Mouse (Mus musculus) heart, postnatal 4 days (tissue): ENCODE data around the gene Sprr4. TPM values are rescaled to one million over a fixed set of nuclear protein-coding genes. Genes with fewer than 3 reads are reported as not detected.
A peak's percentile ranks its signal among the peaks of the same experiment; 100 is the strongest.
"Not testable (repeated sequence)": the region's sequence is repeated elsewhere in the genome, so short reads cannot be mapped to it uniquely, and the experiment has no call there.

ENCODE experiments used
- DNase-seq: peaks from one replicate; pipeline ENCODE4 v3.0.0; 2021
- total RNA-seq, 2 experiments: library from RNA; stranded (reverse); gene quantifications; 2 replicates each; pipeline ENCODE4 v1.2.3; 2021

The Sprr4 gene
- not detected for total RNA-seq

GRCm38 (mm10) chr3:92500393-92500792 is at the start of gene Sprr4:
TSS of gene Sprr4 (minus strand) at chr3:92500493.
- DNase-seq = no peak

GRCm38 (mm10) chr3:92534411-92534810 is 34.1 kb upstream of the Sprr4 start, which contains the start of gene 2310046K23Rik:
TSS of gene 2310046K23Rik (minus strand) at chr3:92534511.
- DNase-seq = no peak

GRCm38 (mm10) chr3:92512325-92512724 is 12.0 kb upstream of the Sprr4 start:
- peak; percentile 8 for DNase-seq

DNA sequence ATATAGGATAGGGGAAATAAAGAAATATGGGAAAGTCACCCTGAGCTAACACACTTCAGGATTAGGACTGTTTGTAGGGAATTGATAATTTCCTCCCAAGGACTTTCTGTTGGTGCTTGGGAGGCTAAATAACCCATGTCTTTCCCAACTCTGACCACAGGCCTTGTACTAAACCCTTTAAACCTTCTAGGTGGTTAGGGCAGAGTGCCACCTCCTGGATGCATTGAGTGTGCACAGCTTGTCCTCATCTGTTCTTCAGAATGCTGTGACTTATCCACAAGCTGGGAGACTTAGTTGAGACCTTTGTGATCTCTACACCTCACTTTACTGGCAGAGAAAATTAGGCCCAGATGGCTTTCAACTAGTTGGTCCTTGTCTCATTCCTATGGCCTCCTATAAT is 10.5 kb upstream of the Sprr4 start:
- peak; percentile 39 for DNase-seq

DNA sequence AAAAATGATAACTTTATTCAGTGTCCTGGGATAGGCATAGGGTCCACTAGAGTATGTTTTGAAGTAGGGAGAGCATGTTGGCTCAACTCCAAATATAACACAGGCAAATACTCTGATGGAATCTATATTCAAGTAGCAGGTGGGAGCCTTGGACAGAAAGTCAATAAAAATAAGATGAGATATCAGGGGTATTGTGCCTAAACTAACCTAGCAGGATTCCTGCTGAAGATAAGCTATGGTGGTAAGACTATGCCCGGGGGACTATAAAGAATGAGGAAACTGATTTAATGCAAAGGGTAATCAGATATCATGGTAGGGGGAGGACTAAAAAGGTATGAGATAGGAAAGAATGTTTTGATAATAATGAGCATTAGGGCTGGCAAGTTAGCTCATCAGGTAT is 7.9 kb upstream of the Sprr4 start:
- no peak for DNase-seq

DNA sequence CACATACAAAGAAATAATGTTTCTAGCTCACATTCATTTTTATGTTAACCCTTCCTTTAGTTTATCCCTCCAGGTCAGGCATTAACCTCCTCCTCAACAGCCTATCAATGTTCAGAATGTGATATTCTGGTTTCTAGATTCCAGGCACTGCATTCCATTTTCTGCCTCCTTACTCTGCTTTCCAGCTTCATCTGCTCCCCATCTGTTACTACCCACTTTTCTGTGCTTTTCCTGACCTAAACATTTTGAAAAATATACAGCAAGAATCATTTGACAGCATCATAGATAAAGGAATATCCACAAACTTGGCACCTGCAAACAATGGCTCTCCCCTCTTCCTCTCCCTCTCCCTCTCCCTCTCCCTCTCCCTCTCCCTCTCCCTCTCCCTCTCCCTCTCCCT is 3.2 kb upstream of the Sprr4 start:
- DNase-seq = no peak

GRCm38 (mm10) chr3:92490262-92490661 is 10.0 kb downstream of the Sprr4 start:
- not testable (repeated sequence) for DNase-seq

DNA sequence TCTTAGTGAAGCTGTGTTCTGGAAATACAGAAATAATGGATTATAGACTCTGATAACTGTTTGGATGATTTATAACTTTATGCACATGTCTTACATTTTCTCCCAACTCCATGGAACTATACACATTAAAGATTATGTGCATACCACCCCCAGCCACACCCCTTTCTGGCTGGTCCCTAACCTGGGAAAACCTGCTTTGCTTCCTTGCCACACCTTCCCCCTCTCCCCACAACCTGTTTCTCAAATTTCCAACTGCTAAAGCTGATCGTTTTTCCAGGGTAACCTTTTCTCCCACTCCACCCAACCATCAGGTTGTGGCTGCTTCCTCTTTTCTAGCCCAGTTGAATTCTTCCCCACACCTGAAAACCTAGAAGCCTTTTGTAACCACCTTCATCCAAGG is 14.0 kb downstream of the Sprr4 start:
- no peak for DNase-seq

GRCm38 (mm10) chr3:92485863-92486262 is 14.4 kb downstream of the Sprr4 start, which contains the start of gene Sprr1a:
TSS of gene Sprr1a (minus strand) at chr3:92485895.
- no peak for DNase-seq

GRCm38 (mm10) chr3:92481249-92481648 is 19.0 kb downstream of the Sprr4 start:
- DNase-seq = not testable (repeated sequence)

- DNase-seq = no peak
Observed at GRCm38 (mm10) chr3:92470111-92470510, 30.2 kb downstream of the Sprr4 start.

GRCm38 (mm10) chr3:92467424-92467823 is 32.9 kb downstream of the Sprr4 start:
- no peak for DNase-seq

GRCm38 (mm10) chr3:92466576-92466975 is 33.7 kb downstream of the Sprr4 start:
- DNase-seq = no peak

GRCm38 (mm10) chr3:92458620-92459019 is 41.7 kb downstream of the Sprr4 start, which contains the start of gene Sprr3:
TSS of gene Sprr3 (minus strand) at chr3:92458720.
- no peak for DNase-seq

- no peak for DNase-seq
Observed at GRCm38 (mm10) chr3:92455151-92455550, 45.1 kb downstream of the Sprr4 start.

Other genes starting within 250 kb of the Sprr4 start
- not detected for gene Sprr2a3, start 215.1 kb downstream of the Sprr4 start, total RNA-seq
- not detected for gene Sprr2b, start 183.9 kb downstream of the Sprr4 start, total RNA-seq
- not detected for gene Sprr2d, start 161.4 kb downstream of the Sprr4 start, total RNA-seq
- not detected for gene Sprr2e, start 148.3 kb downstream of the Sprr4 start, total RNA-seq
- not detected for gene Sprr2f, start 135.3 kb downstream of the Sprr4 start, total RNA-seq
- gene Sprr2h, start 114.8 kb downstream of the Sprr4 start, total RNA-seq = not detected
- gene Sprr2i, start 92.5 kb downstream of the Sprr4 start, total RNA-seq = not detected
- gene Sprr2j-ps, start 82.4 kb downstream of the Sprr4 start, total RNA-seq = not detected
- gene Gm9774, start 71.1 kb downstream of the Sprr4 start, total RNA-seq = 1 to 10 TPM; 1.7 to 4.6 TPM
- not detected for gene Sprr2k, start 67.9 kb downstream of the Sprr4 start, total RNA-seq
- not detected for gene Sprr1b, start 61.7 kb downstream of the Sprr4 start, total RNA-seq
- not detected for gene Sprr3, start 41.8 kb downstream of the Sprr4 start, total RNA-seq
- not detected for gene Sprr1a, start 14.6 kb downstream of the Sprr4 start, total RNA-seq
- not detected for gene 2310046K23Rik, start 34.0 kb upstream of the Sprr4 start, total RNA-seq
- not detected for gene Ivl, start 73.2 kb upstream of the Sprr4 start, total RNA-seq
- gene Smcp, start 88.5 kb upstream of the Sprr4 start, total RNA-seq = not detected
- gene 2210017I01Rik, start 107.0 kb upstream of the Sprr4 start, total RNA-seq = not detected
- not detected for gene Lce6a, start 121.2 kb upstream of the Sprr4 start, total RNA-seq
- gene Lce1a1, start 147.8 kb upstream of the Sprr4 start, total RNA-seq = not detected
- not detected for gene Lce1b, start 156.4 kb upstream of the Sprr4 start, total RNA-seq
- gene Lce1a2, start 169.8 kb upstream of the Sprr4 start, total RNA-seq = not detected
- gene Lce1c, start 178.8 kb upstream of the Sprr4 start, total RNA-seq = not detected
- not detected for gene Lce1d, start 186.7 kb upstream of the Sprr4 start, total RNA-seq
- not detected for gene Lce1e, start 208.6 kb upstream of the Sprr4 start, total RNA-seq
- not detected for gene Lce1f, start 219.9 kb upstream of the Sprr4 start, total RNA-seq
- not detected for gene Gm38119, start 238.6 kb upstream of the Sprr4 start, total RNA-seq